Mouse (Mus musculus) ovary, adult 18-20 months (tissue): ENCODE data around the gene Bcdin3d.

Source experiments
- DNase-seq: peaks from one replicate; pipeline ENCODE4 v3.0.0; 2022; ENCODE audit warnings: low spot score, mixed read lengths

Bcdin3d gene

DNA sequence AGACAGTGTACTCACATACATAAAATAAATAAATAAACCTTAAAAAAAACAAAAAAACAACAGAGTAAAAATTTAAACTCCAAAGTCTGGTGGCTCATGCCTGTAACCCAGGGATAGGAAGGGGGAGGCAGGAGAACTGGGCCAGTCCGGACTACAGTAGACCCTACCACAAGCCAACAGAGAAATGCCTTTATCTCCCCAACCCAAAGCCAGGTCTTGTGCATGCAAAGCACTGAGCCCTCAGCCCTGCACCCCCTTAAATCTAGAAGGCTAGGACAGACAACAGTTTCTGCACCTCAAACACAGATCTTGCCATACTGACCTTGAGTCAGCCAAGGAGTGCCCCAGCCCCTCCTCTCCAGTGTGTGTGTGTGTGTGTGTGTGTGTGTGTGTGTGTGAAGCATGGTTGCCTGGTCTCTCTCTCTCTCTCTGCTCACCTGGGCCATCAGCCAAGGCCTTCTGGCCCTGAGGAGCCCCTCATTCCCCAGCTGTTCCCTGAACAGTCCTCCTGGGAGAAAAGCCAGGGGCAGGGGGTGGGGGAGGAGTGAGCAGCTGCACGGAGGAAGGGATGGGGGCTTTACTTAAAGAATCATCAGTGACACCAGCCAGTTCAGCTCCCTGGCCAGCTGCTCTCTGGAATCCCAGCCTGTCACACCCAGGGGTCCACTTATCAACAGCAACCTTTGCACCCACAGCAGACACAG lies 34.3 kb downstream of the Bcdin3d start:
- peak; percentile 55 for DNase-seq

DNA sequence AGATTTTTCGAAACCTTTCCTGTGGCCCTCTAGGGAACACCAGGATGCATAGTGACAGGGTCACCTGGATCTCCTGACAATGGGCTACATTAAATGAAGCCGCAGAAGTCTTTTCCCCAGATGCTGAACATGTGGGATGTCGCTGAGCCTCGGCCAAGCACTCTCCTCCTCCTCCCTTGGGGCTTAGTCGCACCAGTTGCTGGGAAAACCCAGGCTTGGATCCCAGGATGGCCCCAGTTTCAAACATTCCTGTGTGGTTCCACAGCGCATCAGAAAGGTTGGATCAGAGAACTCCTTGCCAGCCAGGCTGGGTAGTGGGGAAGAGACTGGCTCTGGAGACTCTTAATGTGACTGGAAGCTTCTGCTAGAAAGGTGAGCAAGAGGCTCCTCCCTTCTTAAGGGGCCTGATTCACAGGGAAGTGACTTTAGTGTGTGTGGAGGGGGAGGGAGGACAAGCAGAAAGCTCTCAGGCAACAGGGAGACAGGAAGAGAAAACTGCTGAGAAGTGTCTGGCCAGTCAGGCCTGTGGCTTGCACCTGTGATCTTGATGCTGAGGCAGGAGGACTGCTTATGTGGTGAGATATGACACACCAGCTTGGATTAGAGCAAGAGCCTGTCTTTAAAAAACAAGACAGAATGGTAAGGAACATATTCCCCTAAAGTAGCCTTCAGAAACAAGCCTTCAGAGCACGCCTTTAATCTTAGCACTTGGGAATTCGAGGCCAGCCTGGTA lies 35.4 kb downstream of the Bcdin3d start:
- DNase-seq, result no peak

DNA sequence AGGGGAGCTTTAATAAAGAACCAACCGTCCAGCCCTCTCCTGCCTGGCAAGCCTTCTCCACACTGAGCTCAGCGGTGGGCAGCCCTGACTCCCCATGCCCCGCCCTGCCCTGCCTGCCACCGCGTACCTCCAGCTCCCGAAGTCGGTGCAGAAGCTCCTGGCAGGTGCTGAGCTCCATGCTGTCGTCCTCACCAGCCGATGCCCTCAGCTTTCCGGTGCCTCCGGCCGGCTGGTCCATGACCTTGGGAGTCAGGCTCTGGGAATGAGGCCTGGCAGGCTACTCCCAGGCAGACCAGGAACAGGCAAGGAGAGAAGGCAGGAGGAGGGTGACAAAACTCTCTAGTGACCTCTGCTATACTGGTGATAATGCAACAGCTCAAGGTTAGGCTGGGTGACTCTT lies 40.6 kb downstream of the Bcdin3d start:
- peak; percentile 61 for DNase-seq

DNA sequence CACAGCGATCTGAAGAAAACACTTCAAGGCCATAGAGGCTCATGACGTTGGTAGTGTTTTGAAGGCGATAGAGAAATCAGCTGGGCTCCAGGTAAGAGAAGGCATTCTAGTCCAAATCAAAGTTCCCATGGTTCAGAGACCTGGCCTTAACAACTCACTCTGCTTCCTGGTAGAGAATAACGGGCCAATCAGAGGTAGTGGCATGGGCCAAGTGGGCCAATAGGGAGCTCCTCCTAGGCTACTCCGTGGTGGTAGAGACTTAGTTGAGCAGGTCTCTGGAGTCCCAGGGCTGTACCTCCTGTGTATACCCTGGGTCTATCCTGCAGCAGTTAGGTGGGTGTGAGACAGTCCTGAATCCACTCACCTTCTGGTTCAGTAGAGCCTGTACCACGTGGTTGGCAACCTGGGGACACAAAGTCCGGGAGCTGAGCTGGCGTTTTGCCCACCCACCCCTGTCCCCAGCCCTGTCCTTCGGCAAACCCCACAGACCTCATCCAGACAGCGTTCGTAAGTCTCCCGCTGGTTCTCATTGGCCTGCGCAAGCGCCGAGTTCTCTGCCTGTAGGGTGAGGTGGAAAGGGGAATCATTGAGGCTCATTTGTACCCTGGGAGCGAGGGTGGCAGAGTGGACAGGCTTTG lies 41.3 kb downstream of the Bcdin3d start:
- no peak for DNase-seq

DNA sequence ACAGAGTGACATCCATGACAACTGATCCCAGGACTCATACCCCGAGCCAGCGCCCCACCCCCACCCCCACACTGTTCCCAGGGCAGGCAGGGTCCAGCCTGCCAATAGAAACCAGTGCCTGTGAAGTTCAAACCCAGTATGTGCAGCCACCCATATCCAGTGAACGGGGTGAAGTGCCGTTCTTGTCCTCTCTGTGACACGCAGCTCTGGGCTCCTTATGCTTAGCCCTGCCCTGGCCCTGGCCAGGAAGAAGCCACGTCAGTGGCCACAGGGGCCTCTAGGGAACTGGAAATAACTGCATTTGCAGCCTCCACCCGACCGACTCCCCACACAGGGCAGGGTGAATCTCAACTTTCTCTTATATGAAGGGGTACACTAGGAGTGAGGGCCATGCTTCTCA lies 42.6 kb downstream of the Bcdin3d start:
- no peak for DNase-seq

DNA sequence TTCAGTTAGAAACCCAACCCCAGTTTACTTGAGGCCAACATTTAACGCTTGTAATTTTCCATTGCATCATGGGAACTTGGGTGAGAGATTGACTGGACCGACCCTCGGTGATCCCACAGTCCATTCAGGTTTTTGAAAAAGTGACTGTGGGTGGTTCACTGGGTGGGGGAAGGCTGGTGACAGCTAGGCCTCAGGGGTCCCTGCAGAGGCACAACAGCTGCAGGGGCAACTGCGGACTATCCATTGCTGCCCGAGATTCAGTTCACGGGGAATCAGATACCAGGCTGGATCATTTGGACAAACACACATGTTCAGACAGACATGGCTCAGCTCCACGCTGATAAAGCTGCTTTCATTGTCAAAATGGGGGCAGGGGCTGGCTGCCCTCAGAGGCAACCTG lies 43.0 kb downstream of the Bcdin3d start:
- DNase-seq, result no peak

DNA sequence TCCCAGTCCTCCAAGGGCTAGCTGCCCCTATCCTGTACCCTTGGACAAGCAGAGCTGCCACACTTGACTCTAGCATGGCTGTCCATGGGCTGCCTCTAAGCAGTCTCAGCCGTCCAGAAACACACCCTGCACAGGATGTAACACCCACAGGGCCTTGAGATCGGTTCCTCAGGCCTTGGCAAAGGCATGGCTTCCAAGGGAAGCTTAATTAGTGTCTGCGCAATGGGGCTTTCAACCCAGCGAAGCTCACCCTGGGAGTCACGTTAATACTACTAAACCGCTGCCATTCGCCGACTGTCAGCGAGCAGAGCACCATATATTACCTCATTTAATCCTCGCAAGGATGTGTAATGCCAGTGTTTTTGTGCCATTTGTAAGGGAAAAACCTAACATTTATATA lies 43.5 kb downstream of the Bcdin3d start:
- DNase-seq, result no peak

DNA sequence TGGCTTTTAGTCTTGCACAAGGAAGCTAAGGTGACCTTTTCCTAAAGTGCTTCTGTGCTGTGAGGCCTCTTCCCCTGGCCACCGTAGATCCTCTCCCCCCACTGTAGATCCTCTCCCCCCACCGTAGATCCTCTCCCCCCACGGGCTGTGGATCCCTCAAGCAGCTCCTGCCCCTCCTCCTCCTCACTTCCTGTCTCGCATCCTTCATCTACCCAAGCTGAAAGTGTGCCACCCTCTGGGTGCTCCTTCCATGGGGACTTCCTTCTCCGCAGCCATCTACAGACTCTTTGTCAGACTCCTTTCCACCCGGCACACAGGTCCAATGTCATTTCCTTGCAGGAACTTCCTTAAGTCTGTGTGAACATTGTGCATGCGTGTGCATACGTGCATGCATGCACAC lies 44.1 kb downstream of the Bcdin3d start:
- no peak for DNase-seq

DNA sequence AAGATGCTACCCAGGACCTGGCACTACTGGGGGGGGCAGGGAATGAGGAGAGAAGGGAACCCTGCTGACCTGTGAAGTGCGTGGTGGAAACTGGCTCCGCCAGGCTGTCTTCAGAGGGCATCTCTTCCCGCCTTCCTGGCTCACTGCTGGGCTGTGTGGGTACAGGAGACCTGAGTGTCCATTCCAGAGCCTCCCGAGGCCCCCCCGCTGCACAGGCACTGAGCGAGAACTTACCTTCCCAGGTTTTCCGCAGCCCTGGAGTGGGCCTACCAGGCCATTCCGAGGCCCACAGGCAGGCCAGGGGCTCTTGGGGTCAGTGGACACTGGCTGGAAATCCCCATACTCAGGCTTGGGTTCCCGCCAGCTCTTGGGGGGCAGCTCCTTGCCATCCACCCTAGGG lies 50.6 kb downstream of the Bcdin3d start:
- DNase-seq, result no peak

DNA sequence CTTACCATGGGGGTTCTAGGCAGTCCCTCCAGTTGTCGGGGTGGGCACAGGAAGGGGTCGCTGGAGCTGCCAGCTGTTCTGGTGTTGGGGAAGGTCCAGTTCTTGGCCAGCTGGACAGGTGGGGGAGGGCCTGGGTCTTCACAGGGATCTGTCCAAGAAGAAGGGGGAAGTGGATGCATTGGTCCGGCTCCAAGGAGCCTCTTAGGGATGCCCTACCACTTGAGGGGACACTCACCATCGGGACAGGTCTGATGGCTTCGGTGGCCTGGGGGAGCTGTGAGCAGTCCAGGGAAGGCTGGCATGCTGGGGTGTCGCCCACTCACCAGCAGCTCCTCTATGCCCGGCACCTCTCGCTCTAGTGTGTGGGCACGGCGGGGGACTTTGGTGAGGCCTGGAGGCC lies 51.4 kb downstream of the Bcdin3d start:
- DNase-seq, result no peak

DNA sequence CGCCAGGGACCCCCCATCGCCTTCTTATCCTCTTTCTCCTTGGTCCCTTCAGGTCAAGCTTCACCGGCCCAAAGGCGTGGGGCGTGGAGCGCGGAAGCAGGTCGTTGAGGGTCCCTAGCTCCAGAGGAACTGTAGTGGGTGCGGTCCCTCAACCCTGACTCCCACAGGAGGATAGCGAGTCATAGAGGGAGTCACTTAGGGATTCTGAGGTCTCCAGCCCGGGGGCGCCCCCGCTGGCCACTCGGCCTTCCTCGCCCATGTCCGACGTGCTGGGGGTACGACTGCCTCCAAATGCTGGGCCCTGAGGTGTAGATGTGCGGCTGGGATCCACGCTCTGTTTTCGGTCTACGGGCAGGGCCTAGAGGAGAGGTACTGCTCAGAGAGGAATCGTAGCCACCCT lies 52.0 kb downstream of the Bcdin3d start:
- no peak for DNase-seq

DNA sequence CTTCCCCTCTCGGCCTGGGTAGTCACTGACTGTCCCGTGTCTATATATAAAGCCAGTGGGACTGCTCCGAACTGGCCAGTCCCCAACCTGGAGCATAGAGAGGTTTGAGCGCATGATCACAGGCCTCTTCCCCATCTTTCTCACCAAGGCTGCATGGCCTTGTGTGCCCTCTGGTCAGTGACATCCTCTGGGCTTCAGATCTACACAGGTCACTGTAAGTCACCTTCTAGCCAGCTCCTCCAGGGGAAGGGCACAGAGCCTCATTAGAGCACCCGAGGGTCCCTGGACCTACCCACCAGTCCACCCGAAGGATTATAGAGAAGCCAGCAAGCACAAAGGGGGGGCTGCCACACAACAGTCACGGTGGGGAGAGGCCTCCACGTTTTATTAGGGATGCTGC lies 52.9 kb downstream of the Bcdin3d start:
- no peak for DNase-seq

DNA sequence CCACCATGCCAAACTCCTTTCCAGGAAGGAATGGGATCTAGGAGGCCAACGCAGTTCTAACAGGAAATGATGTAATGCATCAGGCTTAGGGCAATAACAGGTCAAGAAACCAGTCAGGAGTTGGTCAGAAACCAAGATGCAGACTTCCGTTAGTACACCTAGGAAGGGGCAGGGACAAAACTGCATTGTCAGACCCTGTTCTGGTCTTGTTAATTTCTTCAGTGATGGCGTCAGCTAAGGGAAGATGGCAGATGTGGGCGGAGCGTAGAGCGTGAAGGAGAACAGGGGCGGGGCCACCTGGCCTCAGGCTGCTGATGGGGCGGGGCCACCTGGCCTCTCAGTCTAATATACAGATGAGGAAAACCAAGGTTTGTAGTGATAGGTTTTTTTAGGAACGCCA lies 53.4 kb downstream of the Bcdin3d start:
- DNase-seq, result no peak

DNA sequence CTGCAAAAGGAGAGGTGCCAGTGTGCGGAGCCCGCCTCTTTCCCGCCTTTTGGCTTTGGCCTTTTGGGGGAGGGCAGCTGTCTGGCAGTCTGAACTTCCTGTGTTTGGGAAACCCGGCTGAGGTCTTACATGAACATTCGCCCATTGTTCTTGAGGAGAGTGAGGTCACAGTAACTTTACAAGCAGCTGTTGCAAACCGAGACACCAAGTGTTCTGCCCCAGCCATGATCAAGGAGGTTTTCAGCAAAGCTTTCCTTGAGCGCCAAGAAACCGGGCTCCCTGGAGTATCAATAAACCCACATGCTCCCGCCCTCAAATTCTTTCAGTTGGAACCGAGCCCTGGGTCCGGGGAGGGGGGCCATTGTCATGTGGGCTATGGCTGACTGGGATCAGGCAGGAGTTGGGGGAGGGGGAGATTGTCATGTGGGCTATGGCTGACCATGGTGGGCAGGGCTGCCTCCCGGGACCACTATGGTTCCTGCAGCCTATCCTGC lies 54.0 kb downstream of the Bcdin3d start:
- DNase-seq, result peak; percentile 66

DNA sequence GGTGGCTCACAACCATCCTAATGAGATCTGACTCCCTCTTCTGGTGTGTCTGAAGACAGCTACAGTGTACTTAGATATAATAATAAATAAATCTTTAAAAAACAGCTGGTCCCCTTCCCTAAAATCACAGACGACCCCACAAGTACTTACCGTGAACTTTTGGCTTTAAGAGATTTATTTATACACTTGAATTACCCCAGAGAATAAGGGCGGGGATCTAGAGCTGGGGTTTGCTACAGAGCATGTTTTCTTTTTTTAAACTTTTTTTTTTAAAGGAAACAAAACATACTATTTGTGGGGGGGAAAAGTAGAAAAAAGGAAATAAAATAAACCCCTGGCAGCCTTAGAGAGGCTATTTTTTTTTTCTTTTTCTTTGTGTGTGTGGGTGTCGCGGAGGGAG lies 54.4 kb downstream of the Bcdin3d start:
- no peak for DNase-seq
